Mouse (Mus musculus) lung, embryonic 15.5 days (tissue): ENCODE measurements around the gene Cldn13. TPM values are rescaled to one million over a fixed set of nuclear protein-coding genes. Genes with fewer than 3 reads are reported as not detected.
A peak's percentile ranks its signal among the peaks of the same experiment; 100 is the strongest.
"Not testable (repeated sequence)": the region's sequence is repeated elsewhere in the genome, so short reads cannot be mapped to it uniquely, and the experiment has no call there.

Source experiments
- ATAC-seq: fragments of 200-750 bp; cut with Nextera tagmentation; 2 replicates; pipeline ENCODE4 v1.8.0; 2017; ENCODE audit warnings: moderate number of reproducible peaks, borderline replicate concordance; ENCODE audit not compliant: low FRiP score, low TSS enrichment; ENCODE audit errors: extremely low read depth
- H3K27ac ChIP-seq: fragments of 300-500 bp; sonication (generic); 2 replicates; pipeline ENCODE4 v1.5.1; 2015; ENCODE audit warnings: moderate library complexity, mild to moderate bottlenecking, inconsistent platforms
- H3K27me3 ChIP-seq: fragments of 300-500 bp; sonication (generic); 2 replicates; pipeline ENCODE4 v1.6.1; 2015; ENCODE audit warnings: inconsistent platforms
- H3K36me3 ChIP-seq: fragments of 300-500 bp; sonication (generic); 2 replicates; pipeline ENCODE4 v1.6.1; 2015; ENCODE audit warnings: inconsistent platforms
- H3K4me1 ChIP-seq: fragments of 300-500 bp; sonication (generic); 2 replicates; pipeline ENCODE4 v1.6.1; 2015; ENCODE audit warnings: inconsistent platforms
- H3K4me2 ChIP-seq: fragments of 300-500 bp; sonication (generic); 2 replicates; pipeline ENCODE4 v1.6.1; 2015; ENCODE audit warnings: inconsistent platforms, mild to moderate bottlenecking, moderate library complexity
- H3K4me3 ChIP-seq: fragments of 300-500 bp; sonication (generic); 2 replicates; pipeline ENCODE4 v1.5.1; 2015; ENCODE audit warnings: mild to moderate bottlenecking, inconsistent platforms
- H3K9ac ChIP-seq: fragments of 300-500 bp; sonication (generic); 2 replicates; pipeline ENCODE4 v1.6.1; 2015; ENCODE audit warnings: inconsistent platforms
- H3K9me3 ChIP-seq: fragments of 300-500 bp; sonication (generic); 2 replicates; pipeline ENCODE4 v1.6.1; 2016; ENCODE audit warnings: inconsistent platforms
- WGBS: fragments of 180-500 bp; shearing (Covaris S2); methylation state at CpG from one replicate; pipeline ENCODE4 v1.1.7; 2015; 5-methylcytosine and 5-hydroxymethylcytosine counted together
- polyA plus RNA-seq: library from polyadenylated mRNA; unstranded; fragments of >200 nt; fragmentation: Nextera tagmentation; extraction: Ambion mirVana; gene quantifications from 2 replicates; pipeline ENCODE4 v1.2.1, GENCODE M21; 2015

The Cldn13 gene
- polyA plus RNA-seq: 0.65 and 1.6 TPM in 2 replicates

- Histone ChIP-seq H3K4me1 (no peaks in the 10 kb centered on the region), H3K9ac (no peak within 1 kb of the TSS), H3K36me3 (no peaks in the 10 kb centered on the region), H3K9me3 (no peaks in the 10 kb centered on the region), H3K4me2 (no peak within 1 kb of the TSS), H3K27me3 (no peaks in the 10 kb centered on the region), H3K4me3 (no peak within 1 kb of the TSS), H3K27ac (no peak within 1 kb of the TSS)
- WGBS: 77% methylated on average over 8 of the region's 8 CpGs
- ATAC-seq: no peak
Measured at GRCm38 (mm10) chr5:134915311-134915710, at the start of gene Cldn13. Cldn13 (minus strand) TSS chr5:134915526.

GRCm38 (mm10) chr5:134964655-134965054 is 49.3 kb upstream of the Cldn13 start:
- H3K27me3 ChIP-seq, H3K9ac ChIP-seq, ATAC-seq, H3K9me3 ChIP-seq, H3K27ac ChIP-seq, H3K4me2 ChIP-seq, H3K36me3 ChIP-seq, H3K4me3 ChIP-seq: not testable (repeated sequence)
- peaks cover 35% of the 10 kb centered on the region for H3K4me1 ChIP-seq

DNA sequence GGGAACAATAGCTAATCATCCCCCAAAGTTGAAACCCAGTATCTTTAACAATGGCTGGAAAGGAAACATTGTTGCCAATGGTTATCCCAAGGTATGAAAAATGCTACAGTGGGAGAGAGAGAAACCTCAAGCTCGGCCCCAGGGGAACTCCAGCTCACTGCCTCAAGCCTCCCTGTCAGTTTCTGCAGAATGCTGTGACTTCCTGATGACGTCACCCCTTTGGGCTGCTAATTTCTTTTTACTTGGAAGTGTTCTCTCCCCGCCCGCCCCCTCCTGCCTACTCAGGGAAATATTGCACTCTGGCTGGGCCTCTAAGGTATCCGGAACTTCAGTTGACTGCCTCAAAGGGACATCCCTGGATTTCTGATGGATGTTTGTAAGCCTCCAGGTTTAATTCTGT is 48.2 kb upstream of the Cldn13 start:
- Histone ChIP-seq H3K4me1 (peaks cover 35% of the 10 kb centered on the region), H3K9ac (no peak overlapping the region), H3K36me3 (no peaks in the 10 kb centered on the region), H3K27ac (no peak overlapping the region), H3K9me3 (no peaks in the 10 kb centered on the region), H3K27me3 (peaks cover 10% of the 10 kb centered on the region; the same call in 1 of the 2 replicates), H3K4me2 (no peak overlapping the region), H3K4me3 (no peak overlapping the region)
- 13% methylated on average over 5 of the region's 5 CpGs for WGBS
- ATAC-seq: no peak

DNA sequence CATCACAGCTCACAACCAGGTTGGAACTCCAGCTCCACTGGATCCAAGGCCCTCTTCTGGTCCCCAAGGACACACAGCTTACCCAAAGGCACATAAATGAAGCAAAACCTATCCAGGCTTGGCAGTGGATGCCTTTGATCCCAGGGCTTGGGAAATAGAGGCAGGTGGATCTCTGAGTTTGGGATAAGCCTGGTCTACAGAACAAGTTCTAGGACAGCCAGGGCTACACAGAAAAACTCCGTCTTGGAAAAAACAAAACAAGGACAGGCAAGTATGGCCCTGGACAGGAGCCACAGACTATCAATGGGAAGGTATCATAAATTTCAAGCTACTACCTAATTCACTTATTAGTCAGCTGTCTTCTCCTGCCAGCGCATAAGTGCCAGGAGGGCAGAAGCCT is 46.2 kb upstream of the Cldn13 start:
- Histone ChIP-seq H3K27me3 (no peaks in the 10 kb centered on the region), H3K4me2 (no peak overlapping the region), H3K9ac (no peak overlapping the region), H3K4me3 (no peak overlapping the region), H3K4me1 (peaks cover 21% of the 10 kb centered on the region), H3K36me3 (no peaks in the 10 kb centered on the region), H3K27ac (no peak overlapping the region), H3K9me3 (no peaks in the 10 kb centered on the region)
- WGBS: 89% methylated on average over 2 of the region's 2 CpGs
- no peak for ATAC-seq

GRCm38 (mm10) chr5:134960430-134960829 is 45.1 kb upstream of the Cldn13 start:
- no peaks in the 10 kb centered on the region for H3K27me3 ChIP-seq
- H3K9me3 ChIP-seq: no peaks in the 10 kb centered on the region
- 58% methylated on average over 2 of the region's 2 CpGs for WGBS
- H3K4me2 ChIP-seq: no peak overlapping the region
- H3K4me1 ChIP-seq: peaks cover 14% of the 10 kb centered on the region
- no peak overlapping the region for H3K9ac ChIP-seq
- ATAC-seq: no peak
- H3K27ac ChIP-seq: no peak overlapping the region
- H3K4me3 ChIP-seq: no peak overlapping the region
- no peaks in the 10 kb centered on the region for H3K36me3 ChIP-seq

DNA sequence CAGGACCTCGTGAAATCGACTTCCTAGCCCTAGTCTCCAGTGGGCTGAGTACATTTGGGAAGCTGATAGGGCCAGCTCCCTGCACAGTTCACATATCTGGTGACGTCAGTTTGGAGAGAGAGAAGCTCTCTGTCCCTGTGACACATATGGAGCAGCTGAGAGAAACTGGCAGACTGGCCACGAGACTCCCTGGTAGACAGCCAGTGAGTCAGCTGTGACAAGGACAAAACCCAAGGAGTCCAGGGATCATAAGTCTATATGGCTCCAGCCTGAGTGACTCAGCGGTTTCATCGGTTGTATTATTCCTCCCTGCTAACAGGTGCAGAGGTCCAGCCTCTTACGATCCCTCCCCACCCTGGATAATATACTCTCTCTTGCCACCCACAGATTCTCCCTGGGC is 43.8 kb upstream of the Cldn13 start:
- no peak overlapping the region for H3K27ac ChIP-seq
- peaks cover 17% of the 10 kb centered on the region for H3K4me1 ChIP-seq
- no peak overlapping the region for H3K4me2 ChIP-seq
- no peaks in the 10 kb centered on the region for H3K9me3 ChIP-seq
- no peaks in the 10 kb centered on the region for H3K36me3 ChIP-seq
- WGBS: 57% methylated on average over 7 of the region's 7 CpGs
- ATAC-seq: no peak
- H3K27me3 ChIP-seq: no peaks in the 10 kb centered on the region
- no peak overlapping the region for H3K9ac ChIP-seq
- no peak overlapping the region for H3K4me3 ChIP-seq

GRCm38 (mm10) chr5:134955491-134955890 is 40.2 kb upstream of the Cldn13 start:
- no peaks in the 10 kb centered on the region for H3K9me3 ChIP-seq
- H3K27ac ChIP-seq: no peak overlapping the region
- no peak overlapping the region for H3K4me2 ChIP-seq
- no peaks in the 10 kb centered on the region for H3K36me3 ChIP-seq
- peaks cover 22% of the 10 kb centered on the region for H3K4me1 ChIP-seq
- no peaks in the 10 kb centered on the region for H3K27me3 ChIP-seq
- H3K4me3 ChIP-seq: no peak overlapping the region
- WGBS: 60% methylated on average over 5 of the region's 5 CpGs
- no peak for ATAC-seq
- no peak overlapping the region for H3K9ac ChIP-seq

GRCm38 (mm10) chr5:134951053-134951884 is 35.9 kb upstream of the Cldn13 start:
- WGBS: 7% methylated on average over 19 of the region's 19 CpGs

DNA sequence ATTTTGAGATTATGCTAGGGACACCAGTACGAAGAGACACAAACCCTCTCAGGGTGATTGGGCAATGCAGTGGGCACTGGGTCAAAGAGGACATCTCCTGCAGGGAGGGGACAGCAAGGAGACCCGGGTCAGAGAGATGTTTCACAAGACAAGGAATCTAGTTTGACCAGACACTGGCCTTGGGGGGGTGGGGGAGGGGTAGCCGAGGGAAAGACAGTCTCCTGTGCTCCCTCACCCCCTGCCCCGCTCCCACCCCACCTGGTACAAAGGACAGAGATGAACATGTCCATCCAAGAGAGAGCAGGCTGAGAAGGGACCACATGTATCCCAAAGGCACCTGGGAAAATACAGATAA is 32.7 kb upstream of the Cldn13 start:
- Histone ChIP-seq H3K4me3 (no peak overlapping the region), H3K27me3 (peaks cover 18% of the 10 kb centered on the region), H3K36me3 (no peaks in the 10 kb centered on the region), H3K27ac (peak overlapping the region; percentile 92), H3K9me3 (no peaks in the 10 kb centered on the region), H3K4me1 (peaks cover 33% of the 10 kb centered on the region), H3K4me2 (no peak overlapping the region), H3K9ac (no peak overlapping the region)
- ATAC-seq: no peak
- whole genome bisulfite sequencing: 35% methylated on average over 4 of the region's 4 CpGs

More at GRCm38 (mm10) chr5:134951053-134951884, 35.9 kb upstream of the Cldn13 start:
- Histone ChIP-seq H3K9ac (no peak overlapping the region), H3K4me3 (peak overlapping the region; percentile 4; the same call in 1 of the 2 replicates), H3K4me2 (peak overlapping the region; percentile 40), H3K36me3 (no peaks in the 10 kb centered on the region), H3K4me1 (peaks cover 38% of the 10 kb centered on the region), H3K9me3 (no peaks in the 10 kb centered on the region), H3K27me3 (peaks cover 7% of the 10 kb centered on the region), H3K27ac (peak overlapping the region; percentile 82)
- ATAC-seq: no peak

DNA sequence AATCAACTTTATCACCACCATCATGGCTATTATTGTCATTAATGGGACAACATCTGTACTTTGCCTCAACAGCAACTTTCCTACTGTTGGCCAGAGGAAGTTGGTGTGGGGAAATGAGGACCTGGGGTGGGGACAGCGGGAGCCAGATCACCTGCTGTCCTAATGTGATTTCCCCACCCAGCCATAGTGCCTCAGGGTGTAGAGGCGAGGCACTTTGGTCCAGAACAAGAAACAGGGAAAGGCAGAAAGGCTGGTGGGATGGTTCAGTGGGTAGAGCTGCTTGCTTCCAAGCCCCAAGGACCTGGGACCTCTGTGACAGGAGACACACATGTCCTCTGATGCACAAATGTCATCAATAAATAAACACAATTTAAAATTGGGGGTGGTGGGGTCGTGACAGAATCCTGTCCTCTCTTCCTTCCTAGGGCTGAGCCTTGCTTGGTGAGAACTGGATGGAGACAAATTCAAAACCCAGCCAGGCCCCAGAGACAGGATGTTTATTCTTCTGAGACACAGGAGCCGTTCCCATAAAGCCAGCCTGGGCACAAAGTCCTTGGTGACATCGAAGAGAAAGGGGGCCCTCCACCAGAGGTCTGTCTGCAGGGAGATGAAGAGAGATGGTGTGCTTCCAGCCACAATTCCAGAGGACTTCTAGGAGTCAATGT is 32.2 kb upstream of the Cldn13 start:
- Histone ChIP-seq H3K27ac (peak overlapping the region; percentile 92), H3K4me3 (peak overlapping the region; percentile 48; the same call in 1 of the 2 replicates), H3K36me3 (no peaks in the 10 kb centered on the region), H3K9ac (no peak overlapping the region), H3K4me1 (peaks cover 33% of the 10 kb centered on the region), H3K4me2 (peak overlapping the region; percentile 51), H3K9me3 (no peaks in the 10 kb centered on the region), H3K27me3 (peaks cover 18% of the 10 kb centered on the region)
- WGBS: 27% methylated on average over 5 of the region's 5 CpGs
- no peak for ATAC-seq

DNA sequence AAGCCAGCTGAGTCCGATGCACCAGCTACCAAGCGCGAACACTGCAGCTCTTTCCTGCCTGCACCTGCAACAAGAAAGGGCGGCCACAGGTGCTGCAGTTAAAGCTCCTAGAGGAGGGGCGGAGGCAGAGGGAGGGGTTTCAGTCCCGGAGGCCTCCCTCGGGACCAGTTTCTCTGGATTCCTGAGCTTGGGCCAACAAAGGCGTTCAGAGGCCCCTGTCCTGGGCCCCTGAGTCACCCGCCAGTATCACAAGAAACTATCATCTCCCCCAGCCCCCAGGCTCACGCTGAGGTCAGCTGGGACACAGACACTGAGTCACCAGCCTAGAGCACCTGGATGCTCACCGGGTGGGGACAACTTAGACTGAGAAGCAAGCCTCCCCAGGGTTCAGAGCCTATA is 31.5 kb upstream of the Cldn13 start, which contains the start of gene Cldn4:
Gene Cldn4, minus strand, starts transcription at position 78 of the 399 bp plus-strand sequence.
- H3K4me1 ChIP-seq: peaks cover 31% of the 10 kb centered on the region
- ATAC-seq: peak; percentile 68
- peak within 1 kb of the TSS; percentile 48 for H3K4me3 ChIP-seq
- WGBS: 18% methylated on average over 11 of the region's 11 CpGs
- H3K27ac ChIP-seq: peak within 1 kb of the TSS; percentile 92
- no peaks in the 10 kb centered on the region for H3K9me3 ChIP-seq
- peaks cover 18% of the 10 kb centered on the region for H3K27me3 ChIP-seq
- H3K9ac ChIP-seq: peak within 1 kb of the TSS; percentile 53
- H3K36me3 ChIP-seq: no peaks in the 10 kb centered on the region
- H3K4me2 ChIP-seq: peak within 1 kb of the TSS; percentile 51
